Mouse (Mus musculus) limb, embryonic 13.5 days (tissue): ENCODE data around the gene Olfr1016. TPM values are rescaled to one million over a fixed set of nuclear protein-coding genes. Genes with fewer than 3 reads are reported as not detected.

Experiments
- polyA plus RNA-seq: library from polyadenylated mRNA; unstranded; fragments of >200 nt; fragmentation: Nextera tagmentation; extraction: Ambion mirVana; gene quantifications from 2 replicates; pipeline ENCODE4 v1.2.1, GENCODE M21; 2015

Olfr1016 gene
- polyA plus RNA-seq, 1 experiment from 2014 or later = not detected

Other genes with a start within 250 kb of the Olfr1016 start
- gene Olfr996, start 223.3 kb downstream of the Olfr1016 start, polyA plus RNA-seq = not detected in 2 replicates
- gene Olfr998, start 213.6 kb downstream of the Olfr1016 start, polyA plus RNA-seq = not detected in 2 replicates
- not detected in 2 replicates for gene Olfr1000, start 190.6 kb downstream of the Olfr1016 start, polyA plus RNA-seq
- gene Olfr1002, start 151.8 kb downstream of the Olfr1016 start, polyA plus RNA-seq = not detected in 2 replicates
- gene Olfr154, start 138.1 kb downstream of the Olfr1016 start, polyA plus RNA-seq = not detected in 2 replicates
- not detected in 2 replicates for gene Olfr1006, start 123.8 kb downstream of the Olfr1016 start, polyA plus RNA-seq
- gene Olfr1008, start 113.1 kb downstream of the Olfr1016 start, polyA plus RNA-seq = not detected in 2 replicates
- gene Olfr1009, start 87.1 kb downstream of the Olfr1016 start, polyA plus RNA-seq = not detected in 2 replicates
- not detected in 2 replicates for gene Olfr1012, start 39.8 kb downstream of the Olfr1016 start, polyA plus RNA-seq
- gene Olfr1013, start 35.4 kb downstream of the Olfr1016 start, polyA plus RNA-seq = not detected in 2 replicates
- not detected in 2 replicates for gene Olfr1014, start 29.8 kb downstream of the Olfr1016 start, polyA plus RNA-seq
- gene Olfr1015, start 20.5 kb downstream of the Olfr1016 start, polyA plus RNA-seq = not detected in 2 replicates
- gene Olfr1018, start 15.9 kb upstream of the Olfr1016 start, polyA plus RNA-seq = not detected in 2 replicates
- gene Olfr1019, start 42.9 kb upstream of the Olfr1016 start, polyA plus RNA-seq = not detected in 2 replicates
- gene Olfr1020, start 44.5 kb upstream of the Olfr1016 start, polyA plus RNA-seq = not detected in 2 replicates
- gene Olfr1022, start 66.0 kb upstream of the Olfr1016 start, polyA plus RNA-seq = not detected in 2 replicates
- gene Olfr1023, start 83.1 kb upstream of the Olfr1016 start, polyA plus RNA-seq = not detected in 2 replicates
- not detected in 2 replicates for gene Olfr1024, start 102.5 kb upstream of the Olfr1016 start, polyA plus RNA-seq
- gene Olfr1025-ps1, start 112.6 kb upstream of the Olfr1016 start, polyA plus RNA-seq = not detected in 2 replicates
- not detected in 2 replicates for gene Olfr1026, start 119.0 kb upstream of the Olfr1016 start, polyA plus RNA-seq
- gene Olfr1028, start 147.9 kb upstream of the Olfr1016 start, polyA plus RNA-seq = not detected in 2 replicates
- not detected in 2 replicates for gene Olfr1029, start 171.4 kb upstream of the Olfr1016 start, polyA plus RNA-seq
- gene Olfr1030, start 176.7 kb upstream of the Olfr1016 start, polyA plus RNA-seq = not detected in 2 replicates
- gene Olfr1031, start 187.8 kb upstream of the Olfr1016 start, polyA plus RNA-seq = not detected in 2 replicates
- gene Olfr1032, start 203.0 kb upstream of the Olfr1016 start, polyA plus RNA-seq = not detected in 2 replicates
- gene Olfr1033, start 218.1 kb upstream of the Olfr1016 start, polyA plus RNA-seq = 0.33 and 0.90 TPM in 2 replicates
- not detected in 2 replicates for gene Olfr1034, start 243.3 kb upstream of the Olfr1016 start, polyA plus RNA-seq